Mouse (Mus musculus) neural tube, embryonic 11.5 days (tissue): Measurements from ENCODE around the gene Nynrin. TPM values are rescaled to one million over a fixed set of nuclear protein-coding genes. Genes with fewer than 3 reads are reported as not detected.

ENCODE experiments used
- ATAC-seq: fragments of 200-750 bp; cut with Nextera tagmentation; 2 replicates; pipeline ENCODE4 v1.8.0; 2017; ENCODE audit warnings: moderate number of reproducible peaks, mild to moderate bottlenecking, moderate TSS enrichment, moderate library complexity; ENCODE audit not compliant: insufficient read depth, low FRiP score, low TSS enrichment
- DNase-seq: peaks from one replicate; pipeline ENCODE4 v3.0.0-alpha.2; 2015; ENCODE audit warnings: low spot score
- H3K27ac ChIP-seq: fragments of 300-500 bp; sonication (generic); 2 replicates; pipeline ENCODE4 v1.5.1; 2014; ENCODE audit warnings: low read depth, mild to moderate bottlenecking, low read length
- H3K27me3 ChIP-seq: fragments of 300-500 bp; sonication (generic); 2 replicates; pipeline ENCODE4 v1.6.1; 2014; ENCODE audit warnings: mild to moderate bottlenecking, low read length, mixed read lengths; ENCODE audit not compliant: control insufficient read depth, insufficient read depth
- H3K36me3 ChIP-seq: fragments of 300-500 bp; sonication (generic); 2 replicates; pipeline ENCODE4 v1.6.1; 2014; ENCODE audit warnings: mild to moderate bottlenecking, low read length, moderate library complexity, mixed read lengths; ENCODE audit not compliant: control insufficient read depth, insufficient read depth
- H3K4me1 ChIP-seq: fragments of 300-500 bp; sonication (generic); 2 replicates; pipeline ENCODE4 v1.6.1; 2014; ENCODE audit warnings: low read length, mixed read lengths; ENCODE audit not compliant: control insufficient read depth, insufficient read depth
- H3K4me2 ChIP-seq: fragments of 300-500 bp; sonication (generic); 2 replicates; pipeline ENCODE4 v1.6.1; 2014; ENCODE audit warnings: low read depth, mild to moderate bottlenecking, moderate library complexity
- H3K4me3 ChIP-seq: fragments of 300-500 bp; sonication (generic); 2 replicates; pipeline ENCODE4 v1.5.1; 2014; ENCODE audit warnings: low read depth, low read length
- H3K9ac ChIP-seq: fragments of 300-500 bp; sonication (generic); 2 replicates; pipeline ENCODE4 v1.6.1; 2014; ENCODE audit warnings: mild to moderate bottlenecking, low read length
- H3K9me3 ChIP-seq: fragments of 300-500 bp; sonication (generic); 2 replicates; pipeline ENCODE4 v1.6.1; 2016; ENCODE audit warnings: low read length; ENCODE audit not compliant: control insufficient read depth
- WGBS: fragments of 180-500 bp; shearing (Covaris S2); extraction: QIAGEN DNeasy Blood & Tissue Kit; methylation state at CpG from one replicate; pipeline ENCODE4 v1.1.7; 2014; 5-methylcytosine and 5-hydroxymethylcytosine counted together
- polyA plus RNA-seq: library from polyadenylated mRNA; unstranded; fragments of >200 nt; fragmentation: Nextera tagmentation; extraction: Ambion mirVana; gene quantifications from 2 replicates; pipeline ENCODE4 v1.2.1, GENCODE M21; 2014

Gene Nynrin
- polyA plus RNA-seq, 1 experiment from 2014 or later, result 15.1 TPM

DNA sequence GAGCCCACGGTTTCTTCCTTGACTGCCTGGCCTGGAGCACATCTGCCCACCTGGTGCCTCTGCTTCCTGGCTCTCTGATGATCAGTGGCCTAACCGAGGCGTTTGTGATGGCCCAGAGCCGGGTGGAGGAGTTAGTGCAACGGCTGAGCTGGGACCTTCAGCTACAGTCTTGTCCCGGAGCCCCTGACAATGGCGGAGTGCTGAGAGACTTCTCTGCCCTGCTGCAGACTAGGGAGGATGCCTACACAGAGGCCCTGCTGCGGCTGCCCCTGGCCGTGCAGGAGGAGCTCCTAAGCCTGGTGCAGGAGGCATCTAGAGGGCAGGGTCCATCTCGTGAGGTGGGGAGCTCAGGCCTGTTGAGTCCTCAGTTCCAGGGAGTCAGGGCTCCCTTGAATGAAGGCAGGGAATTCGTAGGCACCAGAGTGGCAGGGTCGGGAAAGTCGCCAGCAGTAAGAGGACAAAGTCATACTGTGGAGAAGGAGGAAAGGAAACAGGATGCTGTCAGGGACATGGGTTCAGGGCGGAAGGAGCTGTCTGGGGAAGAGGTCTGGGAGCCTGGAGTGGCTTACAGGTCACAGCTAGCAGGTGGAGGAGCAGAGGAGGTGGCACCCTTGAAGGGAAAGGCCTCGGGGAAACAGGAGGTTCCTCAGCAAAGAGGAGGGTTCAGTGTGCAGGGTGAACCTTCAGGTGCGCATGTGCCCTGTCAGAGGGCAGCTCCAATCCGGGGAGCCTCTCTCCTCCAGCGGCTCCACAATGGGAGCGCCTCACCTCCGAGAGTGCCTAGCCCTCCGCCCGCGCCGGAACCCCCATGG lies 33.0 kb downstream of the Nynrin start:
- H3K4me2 ChIP-seq, result no peak overlapping the region

GRCm38 (mm10) chr14:55897671-55898070 lies 43.9 kb downstream of the Nynrin start:
- H3K4me2 ChIP-seq, result no peak overlapping the region
- H3K4me3 ChIP-seq, result no peak overlapping the region
- H3K27ac ChIP-seq, result no peak overlapping the region
- ATAC-seq (no peak), DNase-seq (no peak)
- H3K4me1 ChIP-seq, result 0 out of 2 replicates have a peak, but pooled peaks cover 8% of the 10 kb centered on the region
- no peaks in the 10 kb centered on the region for H3K27me3 ChIP-seq
- H3K9me3 ChIP-seq, result no peaks in the 10 kb centered on the region
- WGBS, result 94% methylated on average over 12 of the region's 12 CpGs
- H3K9ac ChIP-seq, result no peak overlapping the region
- H3K36me3 ChIP-seq, result peaks cover 17% of the 10 kb centered on the region

More for the DNA sequence above, 33.0 kb downstream of the Nynrin start:
- Histone ChIP-seq H3K9me3 (no peaks in the 10 kb centered on the region), H3K27ac (no peak overlapping the region), H3K27me3 (no peaks in the 10 kb centered on the region), H3K4me3 (no peak overlapping the region), H3K4me1 (peaks cover 8% of the 10 kb centered on the region; the same call in 1 of the 2 replicates), H3K9ac (no peak overlapping the region), H3K36me3 (peaks cover 7% of the 10 kb centered on the region)
- no peak for ATAC-seq
- no peak for DNase-seq
- WGBS, result 88% methylated on average over 24 of the region's 24 CpGs

DNA sequence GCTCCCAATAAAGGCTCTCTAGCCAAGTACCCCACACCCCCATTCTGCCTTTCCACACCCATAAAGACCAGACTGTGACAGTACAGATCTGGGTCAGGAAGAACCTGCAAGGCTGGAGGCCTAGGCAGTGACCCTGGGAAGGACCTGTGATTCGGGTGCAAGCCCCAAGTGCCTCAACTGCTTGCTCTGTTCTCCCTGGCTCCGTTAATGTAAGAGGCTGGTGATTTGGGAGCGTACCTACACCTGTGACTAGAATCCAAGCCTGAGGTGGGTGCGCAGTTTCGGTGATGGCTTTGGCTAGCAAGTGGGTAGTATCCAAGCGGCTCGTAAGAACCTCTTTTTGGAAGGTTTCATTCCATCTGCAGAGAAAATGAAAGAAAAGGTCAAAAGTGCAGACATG lies 45.1 kb downstream of the Nynrin start:
- Histone ChIP-seq H3K27ac (0 out of 2 replicates have a peak overlapping the region, but pooled peaks have one; percentile 8), H3K9ac (no peak overlapping the region), H3K36me3 (peaks cover 17% of the 10 kb centered on the region), H3K9me3 (no peaks in the 10 kb centered on the region), H3K27me3 (no peaks in the 10 kb centered on the region), H3K4me2 (peak overlapping the region; percentile 89), H3K4me3 (no peak overlapping the region), H3K4me1 (0 out of 2 replicates have a peak, but pooled peaks cover 8% of the 10 kb centered on the region)
- WGBS, result 92% methylated on average over 7 of the region's 7 CpGs
- DNase-seq, result no peak
- ATAC-seq, result no peak

GRCm38 (mm10) chr14:55899701-55900413 lies 46.0 kb downstream of the Nynrin start, which contains the start of gene Sdr39u1:
Gene Sdr39u1, minus strand, starts transcription at chr14:55900293.
- Histone ChIP-seq H3K4me1 (0 out of 2 replicates have a peak, but pooled peaks cover 8% of the 10 kb centered on the region), H3K4me3 (peak within 1 kb of the TSS; percentile 46), H3K9ac (peak within 1 kb of the TSS; percentile 74), H3K9me3 (no peaks in the 10 kb centered on the region), H3K27ac (peak within 1 kb of the TSS; percentile 65; the same call in 1 of the 2 replicates), H3K27me3 (no peaks in the 10 kb centered on the region), H3K4me2 (peak within 1 kb of the TSS; percentile 89), H3K36me3 (peaks cover 10% of the 10 kb centered on the region)
- ATAC-seq (peak; percentile 90), DNase-seq (peak; percentile 88)
- WGBS, result 3% methylated on average over 39 of the region's 39 CpGs

DNA sequence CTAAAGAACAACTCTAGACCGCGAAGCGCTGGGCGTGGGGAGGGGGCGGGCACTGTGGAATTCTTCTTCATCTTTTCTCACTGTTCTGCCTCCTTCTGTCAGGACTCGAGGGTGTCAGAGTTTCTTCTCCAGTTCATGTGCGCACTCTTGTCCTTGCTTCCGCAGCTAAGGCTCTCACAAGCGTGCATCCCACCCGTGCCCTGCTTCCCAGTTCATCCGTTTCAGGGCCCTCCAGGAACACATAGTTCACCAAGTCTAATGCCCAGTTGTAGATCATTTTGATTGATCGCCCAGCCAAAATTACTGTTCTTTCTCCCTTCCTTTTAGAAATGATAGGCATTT lies 46.6 kb downstream of the Nynrin start:
- H3K9me3 ChIP-seq, result no peaks in the 10 kb centered on the region
- H3K27ac ChIP-seq, result no peak overlapping the region; the same call in 1 of the 2 replicates
- H3K27me3 ChIP-seq, result no peaks in the 10 kb centered on the region
- H3K9ac ChIP-seq, result peak overlapping the region; percentile 74
- DNase-seq (no peak), ATAC-seq (peak; percentile 25)
- 0 out of 2 replicates have a peak, but pooled peaks cover 8% of the 10 kb centered on the region for H3K4me1 ChIP-seq
- H3K36me3 ChIP-seq, result peaks cover 8% of the 10 kb centered on the region; the same call in 1 of the 2 replicates
- peak overlapping the region; percentile 46 for H3K4me3 ChIP-seq
- 7% methylated on average over 11 of the region's 12 CpGs for WGBS
- peak overlapping the region; percentile 89 for H3K4me2 ChIP-seq

- DNase-seq, result no peak
- ATAC-seq, result no peak
- no peaks in the 10 kb centered on the region for H3K9me3 ChIP-seq
- H3K4me1 ChIP-seq, result 0 out of 2 replicates have a peak, but pooled peaks cover 3% of the 10 kb centered on the region
- H3K27ac ChIP-seq, result no peak overlapping the region
- no peaks in the 10 kb centered on the region for H3K36me3 ChIP-seq
- H3K4me2 ChIP-seq, result no peak overlapping the region
- 48% methylated on average over 1 of the region's 1 CpGs for WGBS
- H3K9ac ChIP-seq, result no peak overlapping the region
- no peaks in the 10 kb centered on the region for H3K27me3 ChIP-seq
- no peak overlapping the region for H3K4me3 ChIP-seq
These were observed 51.7 kb downstream of the Nynrin start for GRCm38 (mm10) chr14:55905518-55905917.

DNA sequence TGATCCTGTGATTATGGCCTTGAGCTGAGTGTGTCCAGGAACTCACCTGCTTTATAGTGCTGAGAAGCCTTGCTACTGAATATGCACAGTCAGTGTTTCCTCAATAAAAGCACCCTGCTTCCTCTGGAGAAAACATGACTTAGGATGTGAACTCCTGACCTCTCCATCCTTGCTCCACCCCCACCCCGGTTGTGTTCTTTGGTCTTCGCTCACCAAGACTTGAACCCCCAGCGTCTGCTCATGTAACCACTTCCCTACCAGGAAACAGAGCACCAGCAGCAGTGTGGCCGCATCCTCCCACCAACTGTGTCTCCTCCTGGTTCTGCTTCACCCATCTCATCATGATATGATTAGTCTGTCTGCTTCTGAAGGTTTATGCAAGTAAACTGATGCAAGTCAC lies 59.6 kb downstream of the Nynrin start:
- ATAC-seq (no peak), DNase-seq (no peak)
- Histone ChIP-seq H3K4me1 (no peaks in the 10 kb centered on the region), H3K4me3 (no peak overlapping the region), H3K9me3 (no peaks in the 10 kb centered on the region), H3K9ac (no peak overlapping the region), H3K27ac (no peak overlapping the region), H3K27me3 (no peaks in the 10 kb centered on the region), H3K4me2 (no peak overlapping the region), H3K36me3 (no peaks in the 10 kb centered on the region)
- 45% methylated on average over 4 of the region's 4 CpGs for WGBS

DNA sequence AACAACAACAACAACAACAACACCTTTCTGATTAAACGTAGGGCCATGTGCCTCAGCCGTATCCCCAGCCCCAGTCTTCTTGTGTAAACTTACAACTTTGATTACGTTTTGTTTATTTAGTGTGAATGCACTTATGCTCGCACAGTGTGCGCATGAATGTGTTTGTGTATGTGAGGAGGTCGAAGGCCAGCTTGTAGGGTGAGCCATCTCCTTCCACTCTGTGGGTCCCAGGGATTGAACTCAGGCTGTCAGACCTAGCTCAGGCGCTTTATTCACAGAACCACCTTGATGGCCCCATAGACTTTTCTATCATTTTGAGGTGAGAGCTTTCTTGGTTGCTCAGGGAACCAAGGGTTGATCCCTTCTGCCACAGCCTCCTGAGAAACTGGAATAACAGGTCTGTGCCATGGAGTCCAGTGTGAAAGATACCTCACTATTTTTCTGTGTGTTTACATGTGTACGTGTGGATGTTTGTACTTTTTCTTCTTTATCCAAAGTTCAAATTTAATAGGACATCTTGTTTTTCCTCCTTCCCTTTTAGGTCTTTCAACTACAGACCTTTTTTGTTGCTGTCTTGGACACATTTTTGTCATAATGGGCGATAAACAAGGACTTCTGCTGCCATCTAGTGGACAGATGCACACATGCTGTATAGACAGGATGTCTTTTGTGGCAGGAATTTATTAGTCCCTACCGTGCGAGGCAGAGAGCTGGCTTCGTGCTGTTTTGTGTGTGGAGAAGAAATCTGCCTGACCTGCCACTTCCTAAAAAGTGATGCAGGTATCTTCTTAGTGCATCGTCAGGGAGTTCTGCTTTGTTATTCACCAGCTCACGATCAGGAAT lies 64.7 kb downstream of the Nynrin start:
- no peak overlapping the region for H3K4me3 ChIP-seq
- H3K4me2 ChIP-seq, result no peak overlapping the region
- H3K27ac ChIP-seq, result no peak overlapping the region
- H3K9ac ChIP-seq, result no peak overlapping the region
- ATAC-seq (peak; percentile 63), DNase-seq (peak; percentile 76)
- H3K4me1 ChIP-seq, result no peaks in the 10 kb centered on the region
- H3K36me3 ChIP-seq, result no peaks in the 10 kb centered on the region
- no peaks in the 10 kb centered on the region for H3K27me3 ChIP-seq
- WGBS, result 42% methylated on average over 14 of the region's 14 CpGs
- no peaks in the 10 kb centered on the region for H3K9me3 ChIP-seq
